ENCODE assay signal across 8 mouse cellular contexts in genomic region chr12:111406622-111407021, GRCm38 (mm10). TPM values are rescaled to one million over a fixed set of nuclear protein-coding genes. Genes with fewer than 3 reads are reported as not detected.
A peak's percentile ranks its signal among the peaks of the same experiment; 100 is the strongest.
DNase-seq lines count a peak whose midpoint lies in the region; ATAC-seq lines count a peak whose summit lies in the region.
"Had no signal": no experiment of that assay in that cellular context is flagged by ENCODE, and none has a peak within 500 bp of the region (broad histone marks: within the 10 kb centered on the region; RNA-seq: fewer than 3 reads in every experiment).

Gene Lbhd2 (plus strand): TSS chr12:111406809.

- no peaks in the 10 kb centered on the region for H3K9me3 ChIP-seq in liver, embryonic 11.5 days (ENCODE audit: control insufficient read depth, low read length)
- H3K9me3 ChIP-seq in embryonic facial prominence, embryonic 15.5 days (replicated peaks): no peaks in the 10 kb centered on the region
- 0 out of 2 replicates have a peak, but pooled peaks cover 2% of the 10 kb centered on the region for H3K9me3 ChIP-seq in hindbrain, embryonic 16.5 days (ENCODE audit: control insufficient read depth, low read length)
- no peaks in the 10 kb centered on the region for H3K9me3 ChIP-seq in midbrain, embryonic 16.5 days (replicated peaks; ENCODE audit: control insufficient read depth, low read length, poor library complexity, severe bottlenecking)

- H3K36me3 ChIP-seq in liver, embryonic 11.5 days (ENCODE audit: control insufficient read depth, insufficient read depth, low read length): no peaks in the 10 kb centered on the region
- no peaks in the 10 kb centered on the region for H3K36me3 ChIP-seq in embryonic facial prominence, embryonic 15.5 days
- H3K36me3 ChIP-seq in hindbrain, embryonic 16.5 days (ENCODE audit: control insufficient read depth, insufficient read depth, low read length): no peaks in the 10 kb centered on the region
- no peaks in the 10 kb centered on the region for H3K36me3 ChIP-seq in midbrain, embryonic 16.5 days (ENCODE audit: control insufficient read depth, insufficient read depth, low read length)

- peaks cover 61% of the 10 kb centered on the region for H3K27me3 ChIP-seq in liver, embryonic 11.5 days (replicated peaks; ENCODE audit: control insufficient read depth, insufficient read depth, low read length)
- peaks cover 18% of the 10 kb centered on the region for H3K27me3 ChIP-seq in embryonic facial prominence, embryonic 15.5 days
- peaks cover 9% of the 10 kb centered on the region for H3K27me3 ChIP-seq in hindbrain, embryonic 16.5 days (replicated peaks; ENCODE audit: control insufficient read depth, insufficient read depth, low read length)
- H3K27me3 ChIP-seq in midbrain, embryonic 16.5 days (ENCODE audit: control insufficient read depth, insufficient read depth, low read depth, low read length): peaks cover 16% of the 10 kb centered on the region

- H3K4me1 ChIP-seq in liver, embryonic 11.5 days (replicated peaks; ENCODE audit: control insufficient read depth, insufficient read depth, low read length): peaks cover 8% of the 10 kb centered on the region; the same call in 1 of the 2 replicates
- H3K4me1 ChIP-seq in embryonic facial prominence, embryonic 15.5 days: peaks cover 19% of the 10 kb centered on the region
- H3K4me1 ChIP-seq in hindbrain, embryonic 16.5 days (ENCODE audit: control insufficient read depth, insufficient read depth, low read depth, low read length): peaks cover 10% of the 10 kb centered on the region
- peaks cover 15% of the 10 kb centered on the region for H3K4me1 ChIP-seq in midbrain, embryonic 16.5 days (ENCODE audit: control insufficient read depth, insufficient read depth, low read length)

- 4% methylated on average over 24 of the region's 24 CpGs for WGBS in liver, embryonic 11.5 days
- 4% methylated on average over 24 of the region's 24 CpGs for WGBS in embryonic facial prominence, embryonic 15.5 days
- 3% methylated on average over 23 of the region's 24 CpGs for WGBS in hindbrain, embryonic 16.5 days
- WGBS in midbrain, embryonic 16.5 days: 2% methylated on average over 24 of the region's 24 CpGs

- no peak within 1 kb of the TSS; the same call in 1 of the 2 replicates for H3K9ac ChIP-seq in liver, embryonic 11.5 days (ENCODE audit: low read depth, low read length)
- peak within 1 kb of the TSS; percentile 13; the same call in 1 of the 2 replicates for H3K9ac ChIP-seq in embryonic facial prominence, embryonic 15.5 days
- peak within 1 kb of the TSS; percentile 1; the same call in 1 of the 2 replicates for H3K9ac ChIP-seq in hindbrain, embryonic 16.5 days (ENCODE audit: low read depth, low read length)
- 0 out of 2 replicates have a peak within 1 kb of the TSS, but pooled peaks have one; percentile 34 for H3K9ac ChIP-seq in midbrain, embryonic 16.5 days (ENCODE audit: low read depth, low read length)

- no peak for DNase-seq in liver, embryonic 11.5 days (ENCODE audit: low spot score)
- no peak for DNase-seq in liver
- DNase-seq in cerebellum, postnatal 14 days: no peak
- no peak for DNase-seq in adrenal gland, postnatal 36 days

- peak within 1 kb of the TSS; percentile 52 for H3K4me2 ChIP-seq in liver, embryonic 11.5 days
- peak within 1 kb of the TSS; percentile 49 for H3K4me2 ChIP-seq in embryonic facial prominence, embryonic 15.5 days (replicated peaks)
- H3K4me2 ChIP-seq in hindbrain, embryonic 16.5 days (ENCODE audit: low read length): peak within 1 kb of the TSS; percentile 42
- H3K4me2 ChIP-seq in midbrain, embryonic 16.5 days (ENCODE audit: low read length): peak within 1 kb of the TSS; percentile 49

- H3K4me3 ChIP-seq in liver, embryonic 11.5 days (ENCODE audit: low read depth, low read length): no peak within 1 kb of the TSS; the same call in 1 of the 2 replicates
- H3K4me3 ChIP-seq in embryonic facial prominence, embryonic 15.5 days (replicated peaks): peak within 1 kb of the TSS; percentile 27
- peak within 1 kb of the TSS; percentile 13; the same call in 1 of the 2 replicates for H3K4me3 ChIP-seq in hindbrain, embryonic 16.5 days (ENCODE audit: low read length)
- no peak within 1 kb of the TSS; the same call in 1 of the 2 replicates for H3K4me3 ChIP-seq in midbrain, embryonic 16.5 days (ENCODE audit: low read depth, low read length)
- H3K4me3 ChIP-seq: erythroblast, embryonic 14.5 days had no signal

- no peak for ATAC-seq in liver, embryonic 11.5 days (replicated peaks; ENCODE audit: low FRiP score)
- ATAC-seq in embryonic facial prominence, embryonic 15.5 days (ENCODE audit: insufficient number of reproducible peaks, low FRiP score, low TSS enrichment, low read depth): no peak
- no peak for ATAC-seq in hindbrain, embryonic 16.5 days
- ATAC-seq in midbrain, embryonic 16.5 days: no peak

- no peak within 1 kb of the TSS for H3K27ac ChIP-seq in liver, embryonic 11.5 days (ENCODE audit: low read depth, low read length)
- no peak within 1 kb of the TSS for H3K27ac ChIP-seq in embryonic facial prominence, embryonic 15.5 days (replicated peaks)
- H3K27ac ChIP-seq in hindbrain, embryonic 16.5 days (ENCODE audit: low read depth, low read length): no peak within 1 kb of the TSS
- H3K27ac ChIP-seq in midbrain, embryonic 16.5 days (ENCODE audit: low read length): no peak within 1 kb of the TSS

RNA-seq across cellular contexts. Expression of gene Lbhd2, which starts in this region (rescaled TPM):
- 0.36 TPM in 1 of 2 replicates, not detected in the other for polyA plus RNA-seq in liver, embryonic 11.5 days (2014; fragmentation: Nextera tagmentation; extraction: Ambion mirVana)
- 3.7 and 5.0 TPM in 2 replicates for polyA plus RNA-seq in embryonic facial prominence, embryonic 15.5 days (2015; fragmentation: Nextera tagmentation; extraction: Ambion mirVana)
- 2.5 and 3.3 TPM in 2 replicates for polyA plus RNA-seq in hindbrain, embryonic 16.5 days (2015; fragmentation: Nextera tagmentation; extraction: Ambion mirVana)
- polyA plus RNA-seq in midbrain, embryonic 16.5 days (2015; fragmentation: Nextera tagmentation; extraction: Ambion mirVana): 4.9 and 7.0 TPM in 2 replicates
- under 1 TPM in 1 of 2 experiments, not detected in 1; 0.59 TPM for total RNA-seq in adrenal gland, postnatal 36 days (2021)
- polyA plus RNA-seq: erythroblast, embryonic 14.5 days had no signal

Comparison
In these comparisons a context has a peak if more than half of its experiments do, and no peak if none do; other contexts are left out.
1. H3K4me3 ChIP-seq: peak in embryonic facial prominence, embryonic 15.5 days (single experiment) and hindbrain, embryonic 16.5 days (single experiment); none in liver, embryonic 11.5 days (single experiment) and midbrain, embryonic 16.5 days (single experiment).
2. Peak in every context shown above with its lines, with median percentiles within 50 percentile points of each other: H3K4me2 ChIP-seq.